Mouse (Mus musculus) liver, embryonic 14.5 days (tissue): ENCODE data around the gene Ddb1. TPM values are rescaled to one million over a fixed set of nuclear protein-coding genes. Genes with fewer than 3 reads are reported as not detected.

Experiments used
- ATAC-seq: fragments of 200-750 bp; cut with Nextera tagmentation; 2 replicates; pipeline ENCODE4 v1.8.0; 2017; ENCODE audit warnings: moderate number of reproducible peaks, mild to moderate bottlenecking, moderate library complexity; ENCODE audit not compliant: insufficient read depth
- DNase-seq, 3 experiments: peaks; one replicate each; pipeline ENCODE4 v3.0.0-alpha.2; 2012 to 2013; ENCODE audit warnings: low read depth in 3 of 3, low spot score in 3 of 3
- H3K27ac ChIP-seq: fragments of 300-500 bp; sonication (generic); 2 replicates; pipeline ENCODE4 v1.5.1; 2014; ENCODE audit warnings: moderate library complexity, mild to moderate bottlenecking, control low read depth, inconsistent platforms
- H3K27me3 ChIP-seq: fragments of 300-500 bp; sonication (generic); 2 replicates; pipeline ENCODE4 v1.6.1; 2014; ENCODE audit warnings: mild to moderate bottlenecking, low read length, moderate library complexity; ENCODE audit not compliant: control insufficient read depth, insufficient read depth
- H3K36me3 ChIP-seq: fragments of 300-500 bp; sonication (generic); replicated peaks from 2 replicates; pipeline ENCODE4 v1.6.1; 2014; ENCODE audit warnings: low read depth; ENCODE audit not compliant: control insufficient read depth, insufficient read depth
- H3K4me1 ChIP-seq, 2 experiments: fragments of 200-500 bp in 1 of 2; fragments of 300-500 bp in 1 of 2; sonication (generic) in 1 of 2; replicated peaks; 2 replicates each; pipeline ENCODE4 v1.6.1; 2012 to 2014; ENCODE audit warnings: antibody characterized with exemption in 1 of 2, inconsistent platforms in 1 of 2, low read length in 1 of 2; ENCODE audit not compliant: control insufficient read depth in 2 of 2, insufficient read depth in 2 of 2
- H3K4me2 ChIP-seq: fragments of 300-500 bp; sonication (generic); 2 replicates; pipeline ENCODE4 v1.6.1; 2014; ENCODE audit warnings: low read depth, mild to moderate bottlenecking, control low read depth, moderate library complexity
- H3K4me3 ChIP-seq, 2 experiments: fragments of 200-500 bp in 1 of 2; fragments of 300-500 bp in 1 of 2; sonication (generic) in 1 of 2; 2 replicates each; pipeline ENCODE4 v1.5.1; 2012 to 2014; ENCODE audit warnings: low read depth in 2 of 2, low read length in 2 of 2, mild to moderate bottlenecking in 2 of 2, control low read depth in 1 of 2, inconsistent platforms in 1 of 2, moderate library complexity in 1 of 2; ENCODE audit not compliant: insufficient read depth in 1 of 2
- H3K9ac ChIP-seq: fragments of 300-500 bp; sonication (generic); replicated peaks from 2 replicates; pipeline ENCODE4 v1.6.1; 2014; ENCODE audit warnings: mild to moderate bottlenecking, control low read depth, moderate library complexity
- H3K9me3 ChIP-seq: fragments of 300-500 bp; sonication (generic); 2 replicates; pipeline ENCODE4 v1.6.1; 2016; ENCODE audit warnings: low read length, mixed read lengths; ENCODE audit not compliant: control insufficient read depth
- CTCF ChIP-seq: IDR thresholded peaks from 2 replicates; pipeline ENCODE4 v1.5.1; 2016; ENCODE audit warnings: antibody characterized with exemption, low read depth, control low read depth
- EP300 ChIP-seq: IDR thresholded peaks from 2 replicates; pipeline ENCODE4 v1.6.1; 2016; ENCODE audit warnings: antibody characterized with exemption, low read depth
- WGBS: fragments of 180-500 bp; shearing (Covaris S2); extraction: QIAGEN DNeasy Blood & Tissue Kit; methylation state at CpG from one replicate; pipeline ENCODE4 v1.1.7; 2014; ENCODE audit not compliant: insufficient replicate concordance; 5-methylcytosine and 5-hydroxymethylcytosine counted together
- polyA plus RNA-seq, 2 experiments: library from polyadenylated mRNA; depleted of rRNA in 1 of 2; stranded (reverse) in 1 of 2; unstranded in 1 of 2; fragments of >200 nt; fragmentation: Nextera tagmentation in 1 of 2; extraction: Ambion mirVana in 1 of 2; gene quantifications; 2 replicates each; pipeline versions ENCODE4 v1.2.1 to v1.2.3; 2012 to 2014

The Ddb1 gene
- polyA plus RNA-seq, 2 experiments = 91.2 to 133 TPM

DNA sequence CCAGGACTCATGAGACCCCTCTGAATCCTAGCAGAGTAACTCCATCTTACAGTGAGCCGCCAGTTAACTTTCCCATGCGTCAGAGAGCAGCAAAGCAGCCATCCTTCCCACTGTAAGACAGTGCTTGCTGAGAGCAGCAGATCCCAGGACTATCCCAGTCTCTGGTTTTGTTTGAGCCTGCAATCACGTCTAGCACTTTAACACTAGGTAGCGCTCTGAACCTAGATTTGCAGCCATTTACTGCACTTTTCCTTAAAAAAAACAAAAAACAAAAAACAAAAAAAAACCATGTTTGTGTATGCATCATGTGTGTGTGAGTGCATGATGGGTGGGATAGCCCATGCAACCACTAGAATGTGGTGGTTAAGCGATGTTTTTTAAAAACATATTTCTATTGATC lies 45.0 kb upstream of the Ddb1 start:
- ATAC-seq = no peak
- no peaks in the 10 kb centered on the region for H3K36me3 ChIP-seq
- no peak for DNase-seq
- no peak overlapping the region for H3K9ac ChIP-seq
- H3K27ac ChIP-seq = no peak overlapping the region
- H3K4me1 ChIP-seq = peaks cover 5 to 20% of the 10 kb centered on the region in 2 experiments
- TF ChIP-seq CTCF = peak; percentile 33; the same call in 1 of the 2 replicates
- TF ChIP-seq EP300 = no peak
- no peak overlapping the region for H3K4me2 ChIP-seq
- WGBS = 49% methylated on average over 5 of the region's 5 CpGs
- no peaks in the 10 kb centered on the region for H3K27me3 ChIP-seq
- no peaks in the 10 kb centered on the region for H3K9me3 ChIP-seq
- H3K4me3 ChIP-seq = no peak overlapping the region

DNA sequence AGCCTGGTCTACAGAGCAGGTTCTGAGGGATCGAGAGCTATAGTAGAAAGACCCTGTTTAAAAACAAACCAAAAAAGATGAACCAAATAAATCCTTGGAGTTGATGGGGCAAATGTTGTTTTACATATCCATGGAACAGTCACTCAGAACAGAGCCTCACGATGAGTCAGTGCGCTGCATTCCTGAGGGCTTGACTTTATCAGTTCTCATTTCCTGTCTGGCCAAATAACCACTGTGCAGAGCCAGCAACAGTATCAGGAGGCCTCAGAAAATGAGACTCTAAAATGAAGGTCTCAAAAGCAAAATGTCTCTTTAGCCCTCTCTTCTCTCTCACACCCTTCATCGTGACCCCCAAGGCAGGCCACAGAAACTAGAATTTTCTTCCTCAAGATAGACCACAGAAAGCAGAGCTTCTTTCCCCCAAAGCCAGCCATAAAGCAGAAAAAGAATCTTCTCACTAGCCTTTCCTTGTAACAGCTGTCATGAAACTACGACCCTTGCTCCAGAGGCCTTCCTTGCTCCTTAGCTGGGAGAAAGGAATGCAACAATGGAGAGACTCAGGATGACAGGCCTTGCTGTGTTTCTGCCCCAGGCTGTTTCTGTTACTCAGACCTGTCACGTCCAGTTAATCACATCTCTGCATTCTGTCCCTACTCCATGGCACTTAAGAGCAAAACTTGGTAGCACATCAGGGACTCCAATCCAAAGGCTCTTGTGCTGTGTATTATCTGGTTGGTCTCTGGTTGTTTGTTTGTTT lies 43.4 kb upstream of the Ddb1 start:
- H3K27me3 ChIP-seq = no peaks in the 10 kb centered on the region
- H3K4me1 ChIP-seq = peaks cover 0 to 18% of the 10 kb centered on the region in 2 experiments; a peak in 2 of 4 replicates
- TF ChIP-seq EP300 = no peak
- TF ChIP-seq CTCF = no peak
- H3K9me3 ChIP-seq = no peaks in the 10 kb centered on the region
- H3K27ac ChIP-seq = no peak overlapping the region
- 33% methylated on average over 6 of the region's 6 CpGs for WGBS
- ATAC-seq (no peak), DNase-seq (no peak)
- H3K4me3 ChIP-seq = no peak overlapping the region
- no peak overlapping the region for H3K4me2 ChIP-seq
- no peaks in the 10 kb centered on the region for H3K36me3 ChIP-seq
- H3K9ac ChIP-seq = no peak overlapping the region

DNA sequence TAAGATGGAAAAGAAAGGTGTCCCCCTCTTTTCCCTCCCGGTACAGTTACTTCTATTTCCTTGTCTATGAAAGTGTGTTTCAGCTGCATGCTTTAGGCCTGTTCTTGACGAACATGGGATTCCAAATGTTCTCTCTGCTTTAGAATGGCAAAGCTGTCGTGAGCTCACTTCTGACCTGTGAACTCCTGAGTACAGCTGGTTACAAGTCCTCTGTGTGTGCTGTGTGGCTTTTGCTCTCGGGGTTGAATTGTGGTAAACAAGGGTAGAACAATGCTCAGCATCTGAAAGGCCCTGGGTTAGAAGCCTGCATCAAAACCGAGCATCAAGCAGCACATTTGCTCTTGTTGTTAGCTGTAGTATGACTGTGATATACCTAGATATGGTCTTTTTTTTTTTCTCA lies 42.8 kb upstream of the Ddb1 start:
- TF ChIP-seq EP300 (no peak), CTCF (no peak)
- Histone ChIP-seq H3K4me3 (no peak overlapping the region), H3K27ac (no peak overlapping the region), H3K4me1 (peaks cover 0 to 18% of the 10 kb centered on the region in 2 experiments; a peak in 2 of 4 replicates), H3K9me3 (no peaks in the 10 kb centered on the region), H3K9ac (no peak overlapping the region), H3K4me2 (no peak overlapping the region), H3K27me3 (no peaks in the 10 kb centered on the region), H3K36me3 (no peaks in the 10 kb centered on the region)
- WGBS = 46% methylated on average over 5 of the region's 5 CpGs
- DNase-seq (no peak), ATAC-seq (no peak)

DNA sequence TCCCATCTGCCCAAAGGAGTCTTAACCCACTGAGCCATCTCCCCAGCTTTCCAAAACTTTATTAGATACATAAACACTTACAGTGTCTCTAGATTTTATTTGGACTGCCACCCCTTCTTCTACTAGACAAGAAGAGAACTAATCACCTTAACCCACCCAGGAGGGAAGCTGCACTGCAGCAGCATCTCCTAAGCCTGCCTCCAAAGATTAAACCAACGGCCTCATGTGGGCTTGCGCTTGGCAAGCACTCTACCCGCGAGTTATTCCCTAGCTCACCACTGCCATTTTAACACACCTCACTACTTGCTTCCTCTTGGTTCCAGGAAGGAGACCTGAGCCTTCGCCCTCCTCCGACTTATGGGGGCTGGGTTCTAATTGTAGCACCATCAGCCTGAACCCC lies 40.8 kb upstream of the Ddb1 start:
- H3K9ac ChIP-seq = no peak overlapping the region
- no peak for DNase-seq
- TF ChIP-seq CTCF (no peak), EP300 (no peak)
- H3K4me1 ChIP-seq = peaks cover 0 to 18% of the 10 kb centered on the region in 2 experiments; a peak in 2 of 4 replicates
- no peak overlapping the region for H3K4me2 ChIP-seq
- H3K27me3 ChIP-seq = no peaks in the 10 kb centered on the region
- no peak overlapping the region for H3K4me3 ChIP-seq
- WGBS = 72% methylated on average over 6 of the region's 6 CpGs
- no peaks in the 10 kb centered on the region for H3K36me3 ChIP-seq
- no peaks in the 10 kb centered on the region for H3K9me3 ChIP-seq
- H3K27ac ChIP-seq = no peak overlapping the region
- ATAC-seq = no peak

DNA sequence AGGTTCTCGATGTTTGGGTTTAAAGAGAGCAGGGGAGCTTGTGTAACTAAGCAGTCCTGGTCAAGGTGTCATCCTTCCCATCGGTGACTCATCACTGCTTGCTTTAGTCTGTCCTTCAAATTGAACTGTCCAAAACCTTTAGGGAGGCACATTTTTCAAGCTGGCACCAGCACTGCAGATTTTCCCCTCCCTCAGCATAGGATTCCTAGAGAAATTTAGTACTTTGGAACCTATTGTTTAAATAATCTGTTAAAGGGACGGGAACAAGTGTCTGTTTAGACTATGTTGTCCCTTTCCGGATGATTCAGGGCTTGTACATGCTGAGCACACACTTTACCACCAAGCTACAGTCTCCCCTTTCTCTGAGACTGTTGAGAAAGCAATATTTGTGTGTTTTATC lies 39.9 kb upstream of the Ddb1 start:
- H3K4me3 ChIP-seq = no peak overlapping the region
- ATAC-seq = no peak
- TF ChIP-seq CTCF (no peak), EP300 (no peak)
- DNase-seq = no peak
- H3K36me3 ChIP-seq = no peaks in the 10 kb centered on the region; the same call in 1 of the 2 replicates
- peaks cover 0 to 18% of the 10 kb centered on the region in 2 experiments; a peak in 2 of 4 replicates for H3K4me1 ChIP-seq
- no peak overlapping the region for H3K27ac ChIP-seq
- 37% methylated on average over 4 of the region's 4 CpGs for WGBS
- H3K9ac ChIP-seq = no peak overlapping the region
- H3K4me2 ChIP-seq = no peak overlapping the region
- H3K27me3 ChIP-seq = no peaks in the 10 kb centered on the region
- H3K9me3 ChIP-seq = no peaks in the 10 kb centered on the region
